Comparison of ENCODE assay signal across 21 mouse cellular contexts in the genomic region with DNA sequence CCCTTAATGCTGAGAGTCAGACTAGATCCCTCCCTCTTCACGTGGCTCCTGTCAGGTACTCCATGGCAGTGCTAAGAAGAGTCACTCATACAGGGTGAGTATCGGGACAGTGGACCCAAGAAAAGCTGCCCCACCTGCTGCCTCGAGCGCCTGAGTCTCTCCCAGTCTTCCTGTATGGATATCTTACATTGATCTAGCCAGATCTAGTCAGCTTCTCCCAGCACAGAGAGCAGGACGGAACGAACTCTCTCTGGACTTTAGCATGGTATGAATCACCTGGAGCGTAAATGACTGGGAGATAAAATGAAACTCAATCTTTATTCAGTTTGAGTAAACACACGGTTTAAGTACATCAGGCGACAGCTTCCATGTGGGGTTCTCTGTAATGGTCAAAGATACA. TPM values are rescaled to one million over a fixed set of nuclear protein-coding genes. Genes with fewer than 3 reads are reported as not detected.
"Had no signal": no experiment of that assay in that cellular context is flagged by ENCODE, and none has a peak within 500 bp of the region (broad histone marks: within the 10 kb centered on the region; RNA-seq: fewer than 3 reads in every experiment).

No protein-coding gene starts in this region.

- DNase-seq: liver, embryonic 13.5 days; liver, postnatal 0 days; lung, adult 2 months; lung, postnatal 14 days; right cerebral cortex, postnatal 14 days; spleen, adult 18-20 months; thymus, adult 2 months; thymus, postnatal 25 days; thymus, postnatal 4 days had no signal

- H3K4me1 ChIP-seq: liver, embryonic 13.5 days; liver, embryonic 15.5 days; lung, embryonic 15.5 days; megakaryocyte, embryonic 14.5 days; midbrain, embryonic 13.5 days; midbrain, embryonic 15.5 days had no signal

- H3K9me3 ChIP-seq: liver, embryonic 13.5 days; liver, embryonic 15.5 days; lung, embryonic 15.5 days; midbrain, embryonic 13.5 days; midbrain, embryonic 15.5 days; neural tube, embryonic 12.5 days had no signal

- H3K9ac ChIP-seq: liver, embryonic 13.5 days; liver, embryonic 15.5 days; liver, postnatal 0 days; lung, embryonic 15.5 days; midbrain, embryonic 13.5 days; midbrain, embryonic 15.5 days; neural tube, embryonic 12.5 days had no signal

- H3K27ac ChIP-seq: liver, embryonic 13.5 days; liver, embryonic 15.5 days; lung, embryonic 15.5 days; macrophage; midbrain, embryonic 13.5 days; midbrain, embryonic 15.5 days; neural tube, embryonic 12.5 days had no signal

- H3K4me3 ChIP-seq: liver, embryonic 13.5 days; liver, embryonic 15.5 days; lung, embryonic 15.5 days; megakaryocyte, embryonic 14.5 days; midbrain, embryonic 13.5 days; midbrain, embryonic 15.5 days; neural tube, embryonic 12.5 days had no signal

- H3K4me2 ChIP-seq: liver, embryonic 13.5 days; liver, embryonic 15.5 days; lung, embryonic 15.5 days; midbrain, embryonic 11.5 days; midbrain, embryonic 13.5 days; midbrain, embryonic 15.5 days; neural tube, embryonic 12.5 days had no signal

- H3K27me3 ChIP-seq: liver, embryonic 13.5 days; liver, embryonic 15.5 days; lung, embryonic 15.5 days; midbrain, embryonic 13.5 days; midbrain, embryonic 15.5 days; neural tube, embryonic 12.5 days had no signal

- H3K36me3 ChIP-seq: liver, embryonic 13.5 days; liver, embryonic 15.5 days; lung, embryonic 15.5 days; midbrain, embryonic 13.5 days; midbrain, embryonic 15.5 days; neural tube, embryonic 12.5 days had no signal

- ATAC-seq: liver, postnatal 0 days; lung, postnatal 0 days; midbrain, embryonic 13.5 days; midbrain, embryonic 15.5 days had no signal

RNA-seq across cellular contexts. Expression of a gene that starts 22.2 kb away (rescaled TPM):
- total RNA-seq: megakaryocyte progenitor cell, adult 5-6 weeks; monocyte, adult 5-6 weeks had no signal
- polyA plus RNA-seq: liver, embryonic 13.5 days; liver, embryonic 15.5 days; liver, postnatal 0 days; lung, adult 2 months; lung, postnatal 0 days; macrophage; urinary bladder, adult 2 months had no signal
